Mouse (Mus musculus) testis, adult 2 months (tissue): ENCODE results near the gene Ilkap.

ENCODE experiments used
- CTCF ChIP-seq: fragments of 200-500 bp; IDR thresholded peaks from 2 replicates; pipeline ENCODE4 v1.5.1; 2012; ENCODE audit warnings: low read depth, mild to moderate bottlenecking, inconsistent platforms, low read length, moderate library complexity; ENCODE audit not compliant: control insufficient read depth, insufficient read depth, insufficient replicate concordance
- POLR2A ChIP-seq: fragments of 200-500 bp; IDR thresholded peaks from 2 replicates; pipeline ENCODE4 v1.6.1; 2012; ENCODE audit warnings: low read depth, mild to moderate bottlenecking, inconsistent platforms, low read length, moderate library complexity; ENCODE audit not compliant: control insufficient read depth

GRCm38 (mm10) chr1:91332102-91332501 is 66.5 kb downstream of the Ilkap start:
- TF ChIP-seq CTCF (no peak), POLR2A (no peak)
